Mouse (Mus musculus): ENCODE results near the gene Prm2. TPM values are rescaled to one million over a fixed set of nuclear protein-coding genes. Genes with fewer than 3 reads are reported as not detected.

The Prm2 gene
- not detected in 2 replicates for polyA plus RNA-seq (2015; fragmentation: Nextera tagmentation; extraction: Ambion mirVana)

DNA sequence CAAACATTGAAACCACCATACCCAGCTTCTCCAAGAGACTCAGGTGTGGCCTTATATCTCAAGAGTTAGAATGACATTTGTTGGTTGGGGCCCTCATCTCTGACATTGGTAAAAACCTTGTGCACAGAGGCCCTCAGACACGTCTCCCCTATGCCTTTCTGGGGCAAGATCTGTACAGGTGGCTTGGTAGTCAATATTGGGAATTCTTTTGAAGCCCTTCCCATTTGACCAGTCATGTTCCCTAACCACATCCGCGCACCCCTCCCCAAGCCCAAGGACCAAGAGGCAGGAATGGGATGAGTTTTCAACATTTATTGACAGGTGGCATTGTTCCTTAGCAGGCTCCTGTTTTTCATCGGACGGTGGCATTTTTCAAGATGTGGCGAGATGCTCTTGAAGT lies at the start of gene Prm2:
TSS of gene Prm2 (minus strand) at position 101 of the 400 bp plus-strand sequence.
- Histone ChIP-seq H3K4me2 (ENCODE audit: low read depth, low read length) (no peak within 1 kb of the TSS), H3K4me3 (ENCODE audit: low read length) (no peak within 1 kb of the TSS), H3K27ac (ENCODE audit: low read length) (no peak within 1 kb of the TSS), H3K9ac (ENCODE audit: low read length) (no peak within 1 kb of the TSS), H3K27me3 (ENCODE audit: control insufficient read depth, insufficient read depth, low read length) (no peaks in the 10 kb centered on the region; the same call in 1 of the 2 replicates), H3K4me1 (ENCODE audit: control insufficient read depth, insufficient read depth, low read length) (no peaks in the 10 kb centered on the region), H3K9me3 (replicated peaks; ENCODE audit: control insufficient read depth, low read length) (no peaks in the 10 kb centered on the region), H3K36me3 (ENCODE audit: control insufficient read depth, insufficient read depth) (no peaks in the 10 kb centered on the region)
- ATAC-seq (replicated peaks; ENCODE audit: extremely low read depth, insufficient read depth, low FRiP score), result no peak
- 76% methylated on average over 6 of the region's 6 CpGs for WGBS

DNA sequence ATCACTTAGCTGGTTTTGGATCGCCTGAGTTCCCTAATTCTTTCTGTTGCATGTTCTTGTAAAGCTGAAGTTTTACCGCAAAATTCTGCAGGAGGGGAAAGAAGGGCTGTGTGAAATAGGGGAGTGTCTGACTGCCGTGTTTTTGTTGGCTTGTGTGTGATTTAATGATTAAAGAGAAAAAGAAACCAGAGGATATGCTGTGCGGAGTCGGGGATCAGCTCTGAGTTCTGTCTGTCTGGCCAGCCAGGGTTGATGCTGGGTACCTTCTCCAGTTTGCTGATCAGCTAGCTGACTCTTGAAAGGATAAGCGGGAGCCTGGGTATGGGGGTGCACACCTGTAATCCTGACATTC lies 48.4 kb upstream of the Prm2 start:
- peak overlapping the region; percentile 46; the same call in 1 of the 2 replicates for H3K4me3 ChIP-seq (ENCODE audit: low read length)
- peaks cover 31% of the 10 kb centered on the region for H3K4me1 ChIP-seq (ENCODE audit: control insufficient read depth, insufficient read depth, low read length)
- ATAC-seq (replicated peaks; ENCODE audit: extremely low read depth, insufficient read depth, low FRiP score), result no peak
- no peaks in the 10 kb centered on the region for H3K36me3 ChIP-seq (ENCODE audit: control insufficient read depth, insufficient read depth)
- WGBS, result 37% methylated on average over 6 of the region's 6 CpGs
- no peaks in the 10 kb centered on the region for H3K9me3 ChIP-seq (replicated peaks; ENCODE audit: control insufficient read depth, low read length)
- no peaks in the 10 kb centered on the region for H3K27me3 ChIP-seq (ENCODE audit: control insufficient read depth, insufficient read depth, low read length)
- H3K9ac ChIP-seq (ENCODE audit: low read length), result peak overlapping the region; percentile 56
- peak overlapping the region; percentile 71 for H3K4me2 ChIP-seq (ENCODE audit: low read depth, low read length)
- H3K27ac ChIP-seq (ENCODE audit: low read length), result peak overlapping the region; percentile 46

DNA sequence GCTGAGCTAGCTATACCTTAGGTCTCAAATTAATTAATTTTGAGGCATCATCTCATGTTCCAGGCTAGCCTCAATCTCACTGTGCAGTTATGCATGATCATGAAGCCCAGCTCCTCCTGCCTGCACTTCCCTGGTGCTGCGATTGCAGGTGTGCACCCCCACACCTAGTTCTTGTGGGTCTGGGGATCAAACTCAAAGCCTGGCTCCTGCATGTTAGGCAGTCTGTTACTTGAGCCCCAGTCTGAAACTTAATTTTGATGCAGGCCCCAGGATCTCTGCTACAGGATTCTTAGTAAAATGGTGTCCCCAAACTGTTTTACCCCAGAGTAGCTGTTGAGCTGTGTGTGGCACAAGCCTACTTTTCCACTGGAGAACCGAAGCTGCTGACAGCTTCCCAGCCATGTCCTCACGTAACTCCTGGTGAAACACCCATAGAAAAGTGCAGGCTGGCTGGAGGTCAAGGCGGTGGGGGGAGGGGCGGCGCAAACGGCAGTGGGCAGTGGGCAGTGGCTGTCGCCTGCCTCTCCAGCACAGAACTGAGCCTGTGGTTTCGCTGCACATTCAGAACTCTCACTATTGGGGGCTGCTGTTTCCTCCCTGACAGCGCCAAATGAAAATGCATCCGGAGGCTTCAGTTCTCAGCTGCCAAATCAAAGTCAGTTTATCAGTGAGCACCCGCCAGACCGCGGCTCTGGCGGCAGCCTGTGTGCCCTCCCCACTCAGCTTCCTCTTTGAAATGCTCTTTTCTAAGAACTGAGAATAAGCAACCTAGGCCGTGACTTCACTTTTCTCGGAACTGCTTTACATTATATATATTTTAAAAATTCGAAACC lies 47.8 kb upstream of the Prm2 start:
- Histone ChIP-seq H3K9me3 (replicated peaks; ENCODE audit: control insufficient read depth, low read length) (no peaks in the 10 kb centered on the region), H3K27ac (ENCODE audit: low read length) (peak overlapping the region; percentile 46), H3K36me3 (ENCODE audit: control insufficient read depth, insufficient read depth) (no peaks in the 10 kb centered on the region), H3K9ac (ENCODE audit: low read length) (peak overlapping the region; percentile 56), H3K4me2 (ENCODE audit: low read depth, low read length) (peak overlapping the region; percentile 71), H3K27me3 (ENCODE audit: control insufficient read depth, insufficient read depth, low read length) (no peaks in the 10 kb centered on the region), H3K4me3 (ENCODE audit: low read length) (peak overlapping the region; percentile 46), H3K4me1 (ENCODE audit: control insufficient read depth, insufficient read depth, low read length) (peaks cover 36% of the 10 kb centered on the region)
- WGBS, result 7% methylated on average over 18 of the region's 18 CpGs
- peak; percentile 61 for ATAC-seq (replicated peaks; ENCODE audit: extremely low read depth, insufficient read depth, low FRiP score)

DNA sequence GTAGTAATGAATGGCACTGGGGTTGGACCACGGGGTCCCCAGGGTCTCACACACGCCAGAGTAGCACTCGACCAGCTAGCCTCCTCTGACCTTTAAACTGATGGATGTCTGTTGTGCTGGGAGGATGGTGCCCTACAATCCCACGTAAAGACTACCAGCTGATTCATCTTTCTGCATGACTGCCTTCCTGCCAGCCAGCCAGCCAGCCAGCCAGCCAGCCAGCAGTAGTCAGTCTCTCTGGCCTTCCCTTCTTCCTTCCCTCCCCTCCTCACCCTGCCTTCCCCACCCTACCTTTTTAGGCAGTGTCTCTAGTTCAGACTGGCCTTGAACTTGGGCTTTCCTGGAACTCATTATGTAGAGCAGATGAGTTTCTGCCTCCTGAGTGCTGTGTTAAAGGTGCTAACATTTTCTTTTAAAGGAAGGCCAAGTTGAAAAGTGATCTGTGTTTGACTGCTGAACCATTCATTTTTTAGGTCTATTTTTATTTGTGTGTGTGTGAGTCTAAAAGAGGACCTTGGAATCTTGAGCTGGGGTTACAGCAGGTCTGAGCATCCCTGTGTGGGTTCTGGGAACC lies 46.4 kb upstream of the Prm2 start:
- no peak for ATAC-seq (replicated peaks; ENCODE audit: extremely low read depth, insufficient read depth, low FRiP score)
- Histone ChIP-seq H3K4me2 (ENCODE audit: low read depth, low read length) (no peak overlapping the region), H3K9ac (ENCODE audit: low read length) (no peak overlapping the region), H3K4me3 (ENCODE audit: low read length) (no peak overlapping the region), H3K36me3 (ENCODE audit: control insufficient read depth, insufficient read depth) (no peaks in the 10 kb centered on the region), H3K4me1 (ENCODE audit: control insufficient read depth, insufficient read depth, low read length) (peaks cover 45% of the 10 kb centered on the region), H3K27ac (ENCODE audit: low read length) (no peak overlapping the region), H3K27me3 (ENCODE audit: control insufficient read depth, insufficient read depth, low read length) (no peaks in the 10 kb centered on the region), H3K9me3 (replicated peaks; ENCODE audit: control insufficient read depth, low read length) (no peaks in the 10 kb centered on the region)
- WGBS, result 86% methylated on average over 4 of the region's 4 CpGs

DNA sequence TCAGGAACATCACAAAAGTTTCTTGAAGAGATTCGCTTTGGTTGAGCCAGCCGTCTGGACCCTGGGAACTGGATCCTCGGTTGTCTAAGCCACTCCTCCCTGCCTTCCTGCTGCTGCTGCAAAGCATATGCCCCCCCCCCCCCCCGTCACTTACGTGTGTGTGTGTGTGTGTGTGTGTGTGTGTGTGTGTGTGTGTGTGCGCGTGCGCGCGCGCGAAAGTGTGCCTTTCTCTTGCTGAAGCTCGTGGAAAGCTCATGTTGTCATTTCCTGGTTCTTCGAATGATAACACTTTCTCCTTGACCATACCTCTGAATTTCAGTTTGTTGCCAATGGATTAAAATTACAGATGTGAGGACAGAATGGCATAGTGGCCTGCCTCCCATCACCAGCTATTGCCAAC lies 44.1 kb upstream of the Prm2 start:
- H3K4me3 ChIP-seq (ENCODE audit: low read length), result no peak overlapping the region
- H3K27ac ChIP-seq (ENCODE audit: low read length), result peak overlapping the region; percentile 82; the same call in 1 of the 2 replicates
- H3K27me3 ChIP-seq (ENCODE audit: control insufficient read depth, insufficient read depth, low read length), result no peaks in the 10 kb centered on the region
- H3K4me1 ChIP-seq (ENCODE audit: control insufficient read depth, insufficient read depth, low read length), result peaks cover 53% of the 10 kb centered on the region
- H3K9ac ChIP-seq (ENCODE audit: low read length), result no peak overlapping the region
- H3K4me2 ChIP-seq (ENCODE audit: low read depth, low read length), result no peak overlapping the region
- ATAC-seq (replicated peaks; ENCODE audit: extremely low read depth, insufficient read depth, low FRiP score), result no peak
- H3K9me3 ChIP-seq (replicated peaks; ENCODE audit: control insufficient read depth, low read length), result no peaks in the 10 kb centered on the region
- WGBS, result 84% methylated on average over 13 of the region's 14 CpGs
- no peaks in the 10 kb centered on the region for H3K36me3 ChIP-seq (ENCODE audit: control insufficient read depth, insufficient read depth)

DNA sequence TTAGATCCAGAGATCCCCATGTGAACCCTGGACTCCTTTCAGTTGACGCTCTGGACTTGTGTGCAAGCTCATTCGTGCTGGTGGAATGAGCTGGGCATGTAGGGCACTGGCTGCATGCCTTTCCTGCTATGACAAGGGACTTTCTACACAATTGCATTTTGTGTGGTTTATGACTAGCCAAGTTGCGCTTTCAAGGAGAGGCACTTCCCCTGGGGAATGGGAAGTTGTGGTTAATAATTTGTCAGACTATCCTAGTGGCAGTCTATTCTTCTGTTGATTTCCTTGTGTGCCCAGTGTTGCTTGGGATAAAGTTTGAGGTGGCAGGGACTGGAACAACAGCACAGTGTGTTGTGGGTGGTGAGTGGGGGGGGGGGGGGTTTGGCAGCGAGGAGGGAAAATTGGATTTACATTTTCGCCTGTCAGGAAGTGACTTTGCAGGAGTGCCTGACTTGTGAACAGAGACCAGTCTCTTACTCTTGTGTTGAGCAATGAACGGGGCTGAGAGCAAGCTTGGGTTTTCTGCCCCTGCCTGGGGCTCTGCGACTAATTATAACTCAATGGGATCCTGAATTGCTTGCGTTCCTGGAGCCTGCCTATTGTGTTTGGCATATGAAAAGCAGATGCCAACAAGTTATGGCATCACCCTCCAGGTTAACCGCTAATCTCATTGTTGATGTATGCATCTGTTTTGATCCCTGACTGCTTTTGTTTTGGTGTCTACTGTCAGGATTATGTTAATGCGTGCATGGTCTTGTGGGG lies 42.7 kb upstream of the Prm2 start:
- Histone ChIP-seq H3K4me3 (ENCODE audit: low read length) (no peak overlapping the region), H3K36me3 (ENCODE audit: control insufficient read depth, insufficient read depth) (no peaks in the 10 kb centered on the region), H3K27me3 (ENCODE audit: control insufficient read depth, insufficient read depth, low read length) (no peaks in the 10 kb centered on the region), H3K27ac (ENCODE audit: low read length) (peak overlapping the region; percentile 82), H3K4me2 (ENCODE audit: low read depth, low read length) (peak overlapping the region; percentile 34), H3K9me3 (replicated peaks; ENCODE audit: control insufficient read depth, low read length) (no peaks in the 10 kb centered on the region), H3K4me1 (ENCODE audit: control insufficient read depth, insufficient read depth, low read length) (peaks cover 43% of the 10 kb centered on the region), H3K9ac (ENCODE audit: low read length) (peak overlapping the region; percentile 18)
- WGBS, result 30% methylated on average over 10 of the region's 10 CpGs
- ATAC-seq (replicated peaks; ENCODE audit: extremely low read depth, insufficient read depth, low FRiP score), result peak; percentile 47; the same call in 1 of the 2 replicates

DNA sequence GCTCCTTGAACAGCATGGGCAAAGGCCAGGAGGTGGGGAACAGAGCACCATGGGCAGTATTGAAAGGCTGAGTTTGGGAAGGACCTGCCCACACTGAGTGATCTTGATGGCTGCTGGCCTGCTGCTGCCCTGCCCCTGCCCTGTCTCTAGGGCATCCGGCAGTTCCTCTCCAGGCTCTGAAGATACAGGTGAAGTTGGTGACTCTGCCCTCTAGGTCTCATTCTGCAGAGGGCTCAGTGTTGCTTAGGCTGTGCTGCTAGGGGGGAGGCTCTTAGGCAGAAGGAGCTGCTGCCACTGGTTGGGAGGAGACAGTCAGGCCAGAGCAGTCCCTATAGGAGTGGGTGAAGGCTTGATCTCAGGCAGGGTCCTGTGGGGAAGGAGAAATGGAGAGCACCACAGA lies 42.0 kb upstream of the Prm2 start:
- Histone ChIP-seq H3K27me3 (ENCODE audit: control insufficient read depth, insufficient read depth, low read length) (no peaks in the 10 kb centered on the region), H3K4me2 (ENCODE audit: low read depth, low read length) (peak overlapping the region; percentile 34; the same call in 1 of the 2 replicates), H3K9ac (ENCODE audit: low read length) (peak overlapping the region; percentile 18; the same call in 1 of the 2 replicates), H3K4me3 (ENCODE audit: low read length) (no peak overlapping the region), H3K27ac (ENCODE audit: low read length) (peak overlapping the region; percentile 82), H3K36me3 (ENCODE audit: control insufficient read depth, insufficient read depth) (no peaks in the 10 kb centered on the region), H3K4me1 (ENCODE audit: control insufficient read depth, insufficient read depth, low read length) (peaks cover 38% of the 10 kb centered on the region), H3K9me3 (replicated peaks; ENCODE audit: control insufficient read depth, low read length) (no peaks in the 10 kb centered on the region)
- WGBS, result 68% methylated on average over 1 of the region's 1 CpGs
- no peak for ATAC-seq (replicated peaks; ENCODE audit: extremely low read depth, insufficient read depth, low FRiP score)

DNA sequence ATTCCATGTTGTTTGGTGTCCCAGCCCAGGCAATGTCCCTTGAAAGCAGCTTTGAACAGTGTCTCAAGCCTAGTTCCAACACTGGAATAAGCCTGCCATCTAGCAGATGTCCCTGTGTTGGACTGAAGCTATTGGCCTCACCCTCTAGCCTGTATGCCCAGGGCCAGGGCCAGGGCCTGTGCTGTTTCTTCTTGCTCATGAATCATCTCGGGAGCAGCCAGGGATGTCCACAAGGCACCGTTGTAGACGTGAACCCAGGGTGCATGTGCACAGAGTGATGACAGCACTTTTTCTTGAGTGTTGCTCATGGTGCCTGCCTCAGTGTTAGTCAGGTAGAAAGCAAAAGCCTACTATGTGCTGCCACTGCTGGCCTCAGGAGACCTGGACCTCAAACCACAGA lies 41.3 kb upstream of the Prm2 start:
- Histone ChIP-seq H3K4me2 (ENCODE audit: low read depth, low read length) (no peak overlapping the region), H3K4me3 (ENCODE audit: low read length) (no peak overlapping the region), H3K27ac (ENCODE audit: low read length) (0 out of 2 replicates have a peak overlapping the region, but pooled peaks have one; percentile 82), H3K27me3 (ENCODE audit: control insufficient read depth, insufficient read depth, low read length) (no peaks in the 10 kb centered on the region), H3K9me3 (replicated peaks; ENCODE audit: control insufficient read depth, low read length) (no peaks in the 10 kb centered on the region), H3K4me1 (ENCODE audit: control insufficient read depth, insufficient read depth, low read length) (peaks cover 34% of the 10 kb centered on the region), H3K9ac (ENCODE audit: low read length) (no peak overlapping the region), H3K36me3 (ENCODE audit: control insufficient read depth, insufficient read depth) (no peaks in the 10 kb centered on the region)
- WGBS, result 78% methylated on average over 3 of the region's 3 CpGs
- no peak for ATAC-seq (replicated peaks; ENCODE audit: extremely low read depth, insufficient read depth, low FRiP score)
